Mouse (Mus musculus) liver, postnatal 0 days (tissue): ENCODE measurements at regions not wholly inside any gene's neighbourhood (a gene's known extent, or its start where the extent isn't known, plus 50 kb on each side); places are given as distances from the start of the nearest gene placed in this dataset.
A peak's percentile ranks its signal among the peaks of the same experiment; 100 is the strongest.

Experiments used
- ATAC-seq: fragments of 200-750 bp; cut with Nextera tagmentation; 2 replicates; pipeline ENCODE4 v1.8.0; 2017; ENCODE audit warnings: mild to moderate bottlenecking, moderate library complexity
- DNase-seq: peaks from one replicate; pipeline ENCODE4 v3.0.0-alpha.2; 2016
- H3K27ac ChIP-seq: fragments of 300-500 bp; sonication (generic); 2 replicates; pipeline ENCODE4 v1.5.1; 2014; ENCODE audit warnings: antibody characterized with exemption, moderate library complexity, mild to moderate bottlenecking, low read depth
- H3K27me3 ChIP-seq: fragments of 300-500 bp; sonication (generic); 2 replicates; pipeline ENCODE4 v1.6.1; 2014; ENCODE audit warnings: low read length, control low read depth, mixed read lengths; ENCODE audit not compliant: insufficient read depth
- H3K36me3 ChIP-seq: fragments of 300-500 bp; sonication (generic); replicated peaks from 2 replicates; pipeline ENCODE4 v1.6.1; 2014; ENCODE audit warnings: mild to moderate bottlenecking, control low read depth, low read length, moderate library complexity, mixed read lengths; ENCODE audit not compliant: insufficient read depth
- H3K4me1 ChIP-seq: fragments of 300-500 bp; sonication (generic); 2 replicates; pipeline ENCODE4 v1.6.1; 2014; ENCODE audit warnings: antibody characterized with exemption, mild to moderate bottlenecking, control low read depth; ENCODE audit not compliant: insufficient read depth
- H3K4me2 ChIP-seq: fragments of 300-500 bp; sonication (generic); 2 replicates; pipeline ENCODE4 v1.6.1; 2014; ENCODE audit warnings: low read depth, mild to moderate bottlenecking, low read length, moderate library complexity, mixed read lengths
- H3K4me3 ChIP-seq: fragments of 300-500 bp; sonication (generic); 2 replicates; pipeline ENCODE4 v1.5.1; 2014; ENCODE audit warnings: low read depth, low read length
- H3K9ac ChIP-seq: fragments of 300-500 bp; sonication (generic); replicated peaks from 2 replicates; pipeline ENCODE4 v1.6.1; 2014; ENCODE audit warnings: mild to moderate bottlenecking, moderate library complexity
- H3K9me3 ChIP-seq: fragments of 300-500 bp; sonication (generic); 2 replicates; pipeline ENCODE4 v1.6.1; 2016; ENCODE audit warnings: mild to moderate bottlenecking, control low read depth, low read length, mixed read lengths
- CTCF ChIP-seq: sonication (generic); IDR thresholded peaks from 2 replicates; pipeline ENCODE4 v1.5.1; 2016; ENCODE audit warnings: antibody characterized with exemption, low read depth
- EP300 ChIP-seq: IDR thresholded peaks from 2 replicates; pipeline ENCODE4 v1.6.1; 2016; ENCODE audit warnings: antibody characterized with exemption, low read depth, mild to moderate bottlenecking
- whole genome bisulfite sequencing: fragments of 180-500 bp; shearing (Covaris S2); extraction: QIAGEN DNeasy Blood & Tissue Kit; methylation state at CpG from one replicate; pipeline ENCODE4 v1.1.7; 2014; ENCODE audit not compliant: insufficient replicate concordance; 5-methylcytosine and 5-hydroxymethylcytosine counted together

GRCm38 (mm10) chr7:119350641-119351040, 108.4 kb downstream of the Gp2 start:
- H3K9ac ChIP-seq, result no peak overlapping the region
- TF ChIP-seq CTCF, result no peak
- no peak for TF ChIP-seq EP300
- no peak overlapping the region for H3K4me3 ChIP-seq
- DNase-seq (no peak), ATAC-seq (no peak)
- 81% methylated on average over 1 of the region's 1 CpGs for WGBS
- no peaks in the 10 kb centered on the region for H3K36me3 ChIP-seq
- H3K4me1 ChIP-seq, result no peaks in the 10 kb centered on the region
- no peaks in the 10 kb centered on the region for H3K9me3 ChIP-seq
- no peak overlapping the region for H3K4me2 ChIP-seq
- no peak overlapping the region for H3K27ac ChIP-seq
- no peaks in the 10 kb centered on the region for H3K27me3 ChIP-seq

DNA sequence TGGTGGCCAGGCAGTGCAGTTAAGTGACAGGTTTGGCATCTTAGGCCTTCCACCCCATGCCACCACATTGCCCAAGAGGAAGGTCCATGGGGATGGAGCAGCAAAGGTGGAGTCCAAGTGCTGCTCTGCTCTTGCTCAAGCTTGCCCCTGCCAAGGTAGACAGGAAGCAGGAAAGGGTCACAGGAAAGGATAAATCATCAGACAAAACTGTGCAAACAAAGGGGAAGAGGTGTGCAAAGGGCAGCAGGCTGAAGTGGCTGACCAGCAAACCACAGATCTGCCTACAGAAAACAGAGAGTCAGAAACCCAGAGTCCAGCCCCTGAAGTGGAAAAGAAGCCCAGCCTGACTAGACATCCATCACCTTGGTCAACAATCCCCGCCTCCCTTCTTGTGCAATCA, 115.7 kb downstream of the Gp2 start:
- peak; percentile 63; the same call in 1 of the 2 replicates for ATAC-seq

GRCm38 (mm10) chr7:119333102-119333501, 126.0 kb downstream of the Gp2 start:
- Histone ChIP-seq H3K9ac (no peak overlapping the region), H3K36me3 (no peaks in the 10 kb centered on the region), H3K27ac (no peak overlapping the region), H3K9me3 (no peaks in the 10 kb centered on the region), H3K4me3 (no peak overlapping the region), H3K4me2 (no peak overlapping the region), H3K4me1 (no peaks in the 10 kb centered on the region), H3K27me3 (no peaks in the 10 kb centered on the region)
- 72% methylated on average over 1 of the region's 1 CpGs for WGBS
- TF ChIP-seq EP300, result no peak
- no peak for TF ChIP-seq CTCF
- no peak for ATAC-seq
- DNase-seq, result no peak

More for the DNA sequence above, 115.7 kb downstream of the Gp2 start:
- Histone ChIP-seq H3K4me3 (no peak overlapping the region), H3K36me3 (no peaks in the 10 kb centered on the region), H3K4me1 (no peaks in the 10 kb centered on the region), H3K27me3 (no peaks in the 10 kb centered on the region), H3K9me3 (no peaks in the 10 kb centered on the region), H3K27ac (no peak overlapping the region), H3K9ac (no peak overlapping the region), H3K4me2 (no peak overlapping the region)
- no peak for DNase-seq
- TF ChIP-seq CTCF (no peak), EP300 (no peak)
- 34% methylated on average over 1 of the region's 1 CpGs for WGBS

GRCm38 (mm10) chr7:119330460-119331109, 128.5 kb downstream of the Gp2 start:
- WGBS, result 15% methylated on average over 5 of the region's 5 CpGs
- no peak overlapping the region for H3K9ac ChIP-seq
- no peak for DNase-seq
- H3K4me2 ChIP-seq, result no peak overlapping the region
- H3K9me3 ChIP-seq, result no peaks in the 10 kb centered on the region
- H3K4me1 ChIP-seq, result no peaks in the 10 kb centered on the region
- TF ChIP-seq EP300, result no peak
- no peak for TF ChIP-seq CTCF
- no peaks in the 10 kb centered on the region for H3K36me3 ChIP-seq
- no peaks in the 10 kb centered on the region for H3K27me3 ChIP-seq
- no peak for ATAC-seq
- H3K27ac ChIP-seq, result no peak overlapping the region
- H3K4me3 ChIP-seq, result no peak overlapping the region

DNA sequence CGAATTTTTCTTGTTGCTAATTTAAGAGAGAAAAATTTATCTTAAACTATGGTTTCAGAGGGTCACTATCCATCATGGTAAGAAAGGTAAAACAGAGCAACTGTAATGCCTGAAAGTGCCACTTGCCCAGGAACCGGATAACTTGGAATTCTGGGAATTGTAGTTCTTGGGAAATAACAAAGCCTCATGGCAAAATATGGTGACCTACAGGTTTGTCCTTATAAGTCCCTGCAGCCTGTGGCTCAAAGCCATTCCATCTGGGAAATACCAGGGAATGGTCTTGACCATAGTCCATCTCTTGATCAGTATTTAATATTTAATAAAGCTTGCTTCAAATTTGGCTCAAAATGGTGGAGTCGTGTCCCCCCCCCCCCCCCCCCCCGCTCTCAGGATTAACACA, 111.9 kb upstream of the Gpr139 start:
- Histone ChIP-seq H3K4me2 (no peak overlapping the region), H3K9ac (no peak overlapping the region), H3K9me3 (no peaks in the 10 kb centered on the region), H3K4me3 (no peak overlapping the region), H3K4me1 (no peaks in the 10 kb centered on the region), H3K27ac (no peak overlapping the region), H3K27me3 (no peaks in the 10 kb centered on the region), H3K36me3 (no peaks in the 10 kb centered on the region)
- TF ChIP-seq CTCF, result no peak
- no peak for TF ChIP-seq EP300
- DNase-seq (no peak), ATAC-seq (no peak)
- 53% methylated on average over 4 of the region's 4 CpGs for WGBS

- H3K9me3 ChIP-seq, result no peaks in the 10 kb centered on the region
- no peak for DNase-seq
- no peaks in the 10 kb centered on the region for H3K36me3 ChIP-seq
- H3K27ac ChIP-seq, result no peak overlapping the region
- TF ChIP-seq CTCF (no peak), EP300 (no peak)
- no peak overlapping the region for H3K9ac ChIP-seq
- WGBS, result 45% methylated on average over 2 of the region's 2 CpGs
- no peaks in the 10 kb centered on the region for H3K27me3 ChIP-seq
- no peak overlapping the region for H3K4me2 ChIP-seq
- ATAC-seq, result no peak
- H3K4me1 ChIP-seq, result no peaks in the 10 kb centered on the region
- no peak overlapping the region for H3K4me3 ChIP-seq
Observed at GRCm38 (mm10) chr7:119291442-119291841, 107.0 kb upstream of the Gpr139 start.

DNA sequence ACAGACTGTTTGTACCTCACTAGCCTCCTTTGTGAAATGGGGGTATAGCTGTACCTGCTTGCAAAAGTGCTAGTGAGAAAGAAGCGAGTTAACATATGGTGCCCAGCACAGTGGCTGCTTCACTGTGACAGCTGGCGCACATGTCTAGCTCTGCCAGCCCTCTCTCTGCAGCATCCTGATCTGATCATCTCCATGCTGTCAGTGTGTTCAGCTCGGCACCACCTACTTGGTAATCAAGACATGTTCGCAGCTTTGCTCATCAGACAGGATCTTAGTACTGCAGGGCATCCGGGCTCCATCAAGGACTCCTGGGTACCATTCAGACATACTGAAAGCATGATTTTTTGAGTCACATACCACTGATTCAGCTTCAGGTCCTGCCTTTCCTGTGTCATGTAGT, 100.9 kb upstream of the Gpr139 start:
- 80% methylated on average over 5 of the region's 5 CpGs for WGBS

More for the DNA sequence above, 100.9 kb upstream of the Gpr139 start:
- Histone ChIP-seq H3K36me3 (no peaks in the 10 kb centered on the region), H3K9ac (no peak overlapping the region), H3K9me3 (no peaks in the 10 kb centered on the region), H3K4me3 (no peak overlapping the region), H3K27me3 (no peaks in the 10 kb centered on the region), H3K4me1 (no peaks in the 10 kb centered on the region), H3K27ac (no peak overlapping the region), H3K4me2 (no peak overlapping the region)
- no peak for TF ChIP-seq CTCF
- TF ChIP-seq EP300, result no peak
- ATAC-seq (no peak), DNase-seq (no peak)
